Mouse (Mus musculus) neural tube, embryonic 11.5 days (tissue): ENCODE results near the gene Dhx32. TPM values are rescaled to one million over a fixed set of nuclear protein-coding genes. Genes with fewer than 3 reads are reported as not detected.

ENCODE experiments used
- ATAC-seq: fragments of 200-750 bp; cut with Nextera tagmentation; 2 replicates; pipeline ENCODE4 v1.8.0; 2017; ENCODE audit warnings: moderate number of reproducible peaks, mild to moderate bottlenecking, moderate TSS enrichment, moderate library complexity; ENCODE audit not compliant: insufficient read depth, low FRiP score, low TSS enrichment
- DNase-seq: peaks from one replicate; pipeline ENCODE4 v3.0.0-alpha.2; 2015; ENCODE audit warnings: low spot score
- H3K27ac ChIP-seq: fragments of 300-500 bp; sonication (generic); 2 replicates; pipeline ENCODE4 v1.5.1; 2014; ENCODE audit warnings: low read depth, mild to moderate bottlenecking, low read length
- H3K27me3 ChIP-seq: fragments of 300-500 bp; sonication (generic); 2 replicates; pipeline ENCODE4 v1.6.1; 2014; ENCODE audit warnings: mild to moderate bottlenecking, low read length, mixed read lengths; ENCODE audit not compliant: control insufficient read depth, insufficient read depth
- H3K36me3 ChIP-seq: fragments of 300-500 bp; sonication (generic); 2 replicates; pipeline ENCODE4 v1.6.1; 2014; ENCODE audit warnings: mild to moderate bottlenecking, low read length, moderate library complexity, mixed read lengths; ENCODE audit not compliant: control insufficient read depth, insufficient read depth
- H3K4me1 ChIP-seq: fragments of 300-500 bp; sonication (generic); 2 replicates; pipeline ENCODE4 v1.6.1; 2014; ENCODE audit warnings: low read length, mixed read lengths; ENCODE audit not compliant: control insufficient read depth, insufficient read depth
- H3K4me2 ChIP-seq: fragments of 300-500 bp; sonication (generic); 2 replicates; pipeline ENCODE4 v1.6.1; 2014; ENCODE audit warnings: low read depth, mild to moderate bottlenecking, moderate library complexity
- H3K4me3 ChIP-seq: fragments of 300-500 bp; sonication (generic); 2 replicates; pipeline ENCODE4 v1.5.1; 2014; ENCODE audit warnings: low read depth, low read length
- H3K9ac ChIP-seq: fragments of 300-500 bp; sonication (generic); 2 replicates; pipeline ENCODE4 v1.6.1; 2014; ENCODE audit warnings: mild to moderate bottlenecking, low read length
- H3K9me3 ChIP-seq: fragments of 300-500 bp; sonication (generic); 2 replicates; pipeline ENCODE4 v1.6.1; 2016; ENCODE audit warnings: low read length; ENCODE audit not compliant: control insufficient read depth
- WGBS: fragments of 180-500 bp; shearing (Covaris S2); extraction: QIAGEN DNeasy Blood & Tissue Kit; methylation state at CpG from one replicate; pipeline ENCODE4 v1.1.7; 2014; 5-methylcytosine and 5-hydroxymethylcytosine counted together
- polyA plus RNA-seq: library from polyadenylated mRNA; unstranded; fragments of >200 nt; fragmentation: Nextera tagmentation; extraction: Ambion mirVana; gene quantifications from 2 replicates; pipeline ENCODE4 v1.2.1, GENCODE M21; 2014

Dhx32 gene
- polyA plus RNA-seq, 1 experiment from 2014 or later: 52.7 TPM

DNA sequence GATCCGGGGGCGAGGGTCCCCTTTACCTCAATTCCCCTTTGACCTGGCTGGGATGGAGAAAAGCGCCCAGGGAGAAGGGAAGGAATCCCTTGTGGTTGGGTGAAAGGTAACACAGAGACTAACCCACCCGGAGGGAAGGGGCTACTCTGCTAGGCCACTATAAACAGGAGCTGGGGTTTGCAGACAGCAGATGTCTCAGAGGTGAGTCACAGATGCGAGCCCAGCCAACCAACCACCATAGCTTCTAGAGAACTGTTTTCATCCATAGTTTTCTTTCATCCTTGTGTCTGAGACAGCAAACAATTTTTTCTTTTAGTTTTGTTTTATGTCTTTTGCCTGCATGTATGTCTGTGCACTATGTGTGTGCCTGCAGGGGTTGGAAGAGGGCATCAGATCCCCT lies 17.4 kb upstream of the Dhx32 start:
- Histone ChIP-seq H3K9me3 (no peaks in the 10 kb centered on the region), H3K27me3 (no peaks in the 10 kb centered on the region), H3K4me3 (no peak overlapping the region), H3K4me2 (no peak overlapping the region), H3K27ac (no peak overlapping the region), H3K4me1 (no peaks in the 10 kb centered on the region), H3K36me3 (no peaks in the 10 kb centered on the region), H3K9ac (no peak overlapping the region)
- no peak for DNase-seq
- WGBS: 81% methylated on average over 5 of the region's 5 CpGs
- ATAC-seq: no peak

DNA sequence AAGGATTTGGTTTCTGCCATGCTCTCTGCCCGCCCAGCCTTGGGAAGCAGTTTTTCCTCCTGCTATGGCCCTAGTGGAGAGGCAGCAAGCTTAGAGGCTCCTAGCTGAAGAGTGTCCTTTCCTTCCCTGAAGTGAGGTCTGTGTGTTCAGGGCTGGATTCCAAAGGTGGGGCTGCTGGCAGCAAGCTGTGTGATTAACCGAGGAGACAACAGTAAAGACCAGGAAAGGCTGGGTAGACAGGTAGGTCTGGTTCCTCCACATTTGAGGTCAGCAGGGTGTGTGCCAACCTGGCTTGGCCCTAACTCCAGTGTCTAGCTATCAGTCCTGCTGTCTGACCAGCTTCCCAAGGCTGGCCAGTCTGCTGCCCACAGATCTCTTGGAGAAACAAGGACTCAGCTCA lies 12.2 kb upstream of the Dhx32 start:
- Histone ChIP-seq H3K9ac (no peak overlapping the region), H3K27ac (no peak overlapping the region), H3K9me3 (no peaks in the 10 kb centered on the region), H3K4me1 (no peaks in the 10 kb centered on the region), H3K4me3 (no peak overlapping the region), H3K27me3 (no peaks in the 10 kb centered on the region), H3K36me3 (no peaks in the 10 kb centered on the region), H3K4me2 (no peak overlapping the region)
- ATAC-seq: no peak
- 86% methylated on average over 2 of the region's 2 CpGs for WGBS
- DNase-seq: no peak

DNA sequence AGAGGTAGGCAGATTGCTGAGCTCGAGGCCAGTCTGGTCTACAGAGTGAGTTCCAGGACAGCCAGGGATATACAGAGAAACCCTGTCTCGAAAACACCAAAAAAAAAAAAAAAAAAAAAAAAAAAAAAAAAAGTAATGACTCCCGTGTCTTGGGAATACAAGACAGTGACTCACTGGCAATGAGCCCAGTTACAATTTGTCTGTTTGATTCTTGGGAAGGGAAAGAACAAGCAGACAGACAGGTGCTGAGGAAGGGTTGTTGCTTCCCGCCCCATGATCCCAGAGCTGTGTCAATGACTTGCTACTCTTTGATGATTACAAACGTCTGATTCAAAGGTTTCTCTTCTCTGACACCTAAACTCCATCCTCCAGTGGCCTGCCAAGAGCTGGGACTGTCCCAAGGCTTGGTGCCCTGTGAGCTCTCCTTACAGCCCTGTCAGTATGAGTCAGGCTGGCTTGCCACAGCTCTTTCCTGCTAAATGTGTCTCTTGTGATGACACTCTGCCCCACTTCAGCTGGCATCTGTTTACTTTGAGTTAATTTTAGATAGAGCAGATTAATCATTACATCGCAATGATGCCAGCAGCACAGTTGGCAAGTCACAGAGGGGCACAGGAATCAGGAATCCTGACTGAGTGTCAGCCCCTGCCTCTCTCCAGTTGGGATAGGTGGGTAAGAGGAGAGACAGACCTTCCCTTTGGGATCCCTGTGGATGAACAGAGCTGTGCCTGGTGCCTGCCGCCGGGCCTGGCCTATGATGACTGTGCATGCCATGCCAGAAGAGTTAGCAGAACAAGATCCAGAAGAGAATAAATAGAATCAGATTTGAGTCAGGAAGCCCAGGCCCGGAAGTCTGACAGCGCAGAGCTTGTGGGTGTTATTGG lies 11.0 kb upstream of the Dhx32 start:
- Histone ChIP-seq H3K4me3 (no peak overlapping the region), H3K9ac (no peak overlapping the region), H3K9me3 (no peaks in the 10 kb centered on the region), H3K27me3 (no peaks in the 10 kb centered on the region), H3K4me2 (no peak overlapping the region), H3K4me1 (no peaks in the 10 kb centered on the region), H3K36me3 (no peaks in the 10 kb centered on the region), H3K27ac (no peak overlapping the region)
- ATAC-seq: no peak
- 65% methylated on average over 10 of the region's 10 CpGs for WGBS
- no peak for DNase-seq

DNA sequence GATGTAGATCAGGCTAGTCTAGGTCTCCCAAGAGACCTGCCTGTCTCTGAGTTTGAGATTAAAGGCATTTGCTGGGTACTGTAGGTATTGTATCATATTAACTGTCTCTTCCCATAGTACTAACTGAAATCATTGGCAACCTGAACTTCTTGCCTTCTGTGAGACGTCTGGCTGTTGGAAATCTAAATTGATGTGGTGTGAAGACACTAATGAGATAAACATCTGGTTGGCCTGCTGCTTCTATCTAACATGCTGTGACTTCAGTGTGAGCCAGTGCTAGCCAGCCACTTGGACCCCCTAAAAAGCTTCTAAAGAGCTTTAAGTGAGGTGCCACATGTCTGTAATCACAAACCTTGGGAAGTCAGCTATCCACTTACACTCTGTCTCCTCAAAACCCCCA lies 10.2 kb upstream of the Dhx32 start:
- DNase-seq: no peak

DNA sequence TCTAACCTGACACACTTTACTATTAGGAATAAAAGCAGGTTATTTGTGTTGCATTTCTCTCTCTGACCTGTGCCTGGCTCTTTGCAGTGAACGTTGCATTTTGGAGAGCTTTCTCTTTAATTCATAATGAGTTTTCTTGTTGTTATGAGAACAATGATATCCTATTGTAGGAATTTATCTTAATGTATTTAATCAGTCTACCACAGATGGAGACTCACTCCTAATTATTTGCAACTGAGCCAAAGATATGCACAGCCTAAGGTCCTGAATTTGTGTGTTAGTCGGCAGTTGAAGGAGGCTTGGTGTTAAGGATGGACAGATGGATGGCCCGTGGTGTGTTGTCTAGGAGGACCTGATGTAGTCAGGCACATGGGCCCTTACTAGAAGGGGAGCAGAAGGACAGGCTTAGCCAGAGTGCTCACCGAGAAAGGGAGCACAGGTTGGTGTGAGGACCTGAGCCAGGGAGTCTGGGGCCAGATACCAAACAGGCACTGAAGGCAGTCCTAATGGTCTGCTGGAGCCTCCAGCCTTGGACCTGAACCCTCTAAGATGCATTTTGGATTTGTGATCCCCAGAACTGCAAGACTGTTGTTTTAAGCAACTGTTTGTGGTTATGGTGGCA lies 8.2 kb upstream of the Dhx32 start:
- DNase-seq (no peak), ATAC-seq (no peak)
- no peak overlapping the region for H3K27ac ChIP-seq
- no peaks in the 10 kb centered on the region for H3K9me3 ChIP-seq
- H3K9ac ChIP-seq: no peak overlapping the region
- H3K4me2 ChIP-seq: no peak overlapping the region
- H3K27me3 ChIP-seq: no peaks in the 10 kb centered on the region
- H3K4me1 ChIP-seq: no peaks in the 10 kb centered on the region
- WGBS: 87% methylated on average over 4 of the region's 4 CpGs
- H3K4me3 ChIP-seq: no peak overlapping the region
- H3K36me3 ChIP-seq: no peaks in the 10 kb centered on the region

More for the DNA sequence above, 10.2 kb upstream of the Dhx32 start:
- H3K4me2 ChIP-seq: no peak overlapping the region
- H3K27me3 ChIP-seq: no peaks in the 10 kb centered on the region
- H3K4me1 ChIP-seq: no peaks in the 10 kb centered on the region
- WGBS: 43% methylated on average over 1 of the region's 1 CpGs
- H3K9me3 ChIP-seq: no peaks in the 10 kb centered on the region
- no peak for ATAC-seq
- H3K4me3 ChIP-seq: no peak overlapping the region
- H3K27ac ChIP-seq: no peak overlapping the region
- H3K36me3 ChIP-seq: no peaks in the 10 kb centered on the region
- no peak overlapping the region for H3K9ac ChIP-seq

DNA sequence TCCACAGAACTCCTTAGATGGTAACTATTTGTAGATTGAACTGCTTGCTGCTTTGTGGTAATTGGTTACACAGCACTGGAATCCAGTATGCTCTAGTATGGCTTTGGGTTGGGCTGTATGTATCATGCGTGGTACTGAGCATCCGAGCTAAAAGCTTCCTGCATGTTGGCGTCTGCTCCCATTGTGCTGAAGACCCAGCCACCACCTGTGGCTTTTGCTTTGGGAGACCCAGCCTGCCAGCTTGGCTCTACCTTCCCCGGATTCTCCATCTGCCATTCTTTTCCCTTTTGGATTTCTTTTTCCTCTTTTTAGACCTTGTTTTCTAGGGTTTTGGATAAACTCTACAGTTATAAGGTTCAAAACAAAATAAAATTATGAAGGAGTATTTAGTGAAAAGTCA lies 7.6 kb upstream of the Dhx32 start:
- DNase-seq: no peak
- no peak overlapping the region for H3K9ac ChIP-seq
- no peaks in the 10 kb centered on the region for H3K4me1 ChIP-seq
- ATAC-seq: no peak
- no peaks in the 10 kb centered on the region for H3K9me3 ChIP-seq
- no peak overlapping the region for H3K27ac ChIP-seq
- no peaks in the 10 kb centered on the region for H3K27me3 ChIP-seq
- H3K4me3 ChIP-seq: no peak overlapping the region
- no peak overlapping the region for H3K4me2 ChIP-seq
- H3K36me3 ChIP-seq: no peaks in the 10 kb centered on the region
- 92% methylated on average over 4 of the region's 4 CpGs for WGBS

DNA sequence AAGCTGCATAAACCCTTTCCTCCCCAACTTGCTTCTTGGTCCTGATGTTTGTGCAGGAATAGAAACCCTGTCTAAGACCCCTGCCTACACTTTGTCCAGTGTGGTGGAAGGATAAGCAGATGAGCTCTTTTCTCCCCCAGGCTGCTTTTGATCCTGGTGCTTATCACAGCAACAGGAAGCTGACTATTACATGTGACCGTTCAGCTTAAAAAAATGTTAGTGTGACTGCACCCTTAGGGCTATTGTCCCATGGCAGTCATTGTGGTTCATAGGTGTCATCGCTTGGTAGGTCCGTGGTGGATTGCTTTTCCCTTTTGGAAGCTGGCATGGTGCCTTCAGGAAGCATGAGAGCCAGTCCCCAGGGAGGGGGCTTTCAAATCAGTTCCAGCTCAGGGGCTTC lies 5.6 kb upstream of the Dhx32 start:
- no peak overlapping the region for H3K4me2 ChIP-seq
- no peaks in the 10 kb centered on the region for H3K4me1 ChIP-seq
- no peaks in the 10 kb centered on the region for H3K36me3 ChIP-seq
- no peak overlapping the region for H3K9ac ChIP-seq
- DNase-seq (no peak), ATAC-seq (no peak)
- WGBS: 84% methylated on average over 3 of the region's 3 CpGs
- H3K27me3 ChIP-seq: no peaks in the 10 kb centered on the region
- no peak overlapping the region for H3K27ac ChIP-seq
- no peaks in the 10 kb centered on the region for H3K9me3 ChIP-seq
- H3K4me3 ChIP-seq: no peak overlapping the region

DNA sequence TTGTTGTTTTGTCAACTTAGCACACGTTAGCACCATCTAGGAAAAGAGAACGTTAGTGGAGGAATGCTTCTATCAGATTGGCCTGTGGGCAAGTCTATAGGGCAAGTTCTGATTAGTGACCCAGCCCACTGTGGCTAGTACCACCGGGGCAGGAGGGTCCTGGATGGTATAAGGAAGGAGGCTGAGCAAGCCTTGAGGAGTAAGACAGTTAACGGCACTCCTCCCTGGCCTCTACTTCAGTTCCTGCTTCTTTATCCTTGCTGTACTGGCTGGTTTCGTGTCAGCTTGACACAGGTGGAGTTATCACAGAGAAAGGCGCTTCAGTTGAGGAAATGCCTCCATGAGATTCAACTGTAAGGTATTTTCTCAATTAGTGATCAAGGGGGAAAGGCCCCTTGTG lies 5.0 kb upstream of the Dhx32 start:
- Histone ChIP-seq H3K4me3 (no peak overlapping the region), H3K9me3 (no peaks in the 10 kb centered on the region), H3K9ac (no peak overlapping the region), H3K4me2 (no peak overlapping the region), H3K27ac (no peak overlapping the region), H3K27me3 (no peaks in the 10 kb centered on the region), H3K36me3 (no peaks in the 10 kb centered on the region), H3K4me1 (no peaks in the 10 kb centered on the region)
- WGBS: 91% methylated on average over 6 of the region's 6 CpGs
- ATAC-seq (no peak), DNase-seq (no peak)

DNA sequence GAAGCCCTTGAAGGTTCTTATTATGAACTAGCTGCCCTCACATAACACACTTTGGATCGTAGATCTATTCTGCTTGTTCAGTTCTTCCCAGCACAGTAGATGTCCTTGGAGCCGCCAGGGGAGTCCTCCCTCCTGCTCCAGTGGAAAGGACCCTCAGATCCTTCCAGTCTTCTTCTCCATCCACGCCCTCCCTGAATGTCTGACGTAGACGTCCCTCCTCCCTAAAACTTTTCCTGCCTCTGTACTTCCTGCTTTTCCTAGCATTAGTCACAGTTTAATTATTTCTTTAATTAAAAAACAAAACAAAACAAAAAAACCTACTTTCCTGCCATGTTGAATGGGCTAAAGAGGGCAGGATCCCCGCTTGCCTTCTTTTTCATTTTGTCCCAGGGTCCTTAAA lies 535 bp downstream of the Dhx32 start:
- WGBS: 74% methylated on average over 6 of the region's 6 CpGs
- Histone ChIP-seq H3K4me3 (no peak overlapping the region), H3K9me3 (no peaks in the 10 kb centered on the region), H3K4me1 (no peaks in the 10 kb centered on the region), H3K4me2 (no peak overlapping the region), H3K27ac (no peak overlapping the region), H3K27me3 (no peaks in the 10 kb centered on the region), H3K9ac (no peak overlapping the region), H3K36me3 (no peaks in the 10 kb centered on the region)
- no peak for ATAC-seq
- DNase-seq: no peak
